Mouse (Mus musculus) cortical plate, adult 2 months (tissue): Measurements from ENCODE around the gene Cnn3. TPM values are rescaled to one million over a fixed set of nuclear protein-coding genes. Genes with fewer than 3 reads are reported as not detected.

ENCODE experiments used
- H3K27ac ChIP-seq: fragments of 200-500 bp; 2 replicates; pipeline ENCODE4 v1.5.1; 2012; ENCODE audit warnings: low read length, control low read depth, inconsistent platforms; ENCODE audit not compliant: insufficient read depth
- H3K4me1 ChIP-seq: fragments of 200-500 bp; 2 replicates; pipeline ENCODE4 v1.6.1; 2011; ENCODE audit warnings: low read length; ENCODE audit not compliant: control insufficient read depth, insufficient read depth
- H3K4me3 ChIP-seq: fragments of 200-500 bp; 2 replicates; pipeline ENCODE4 v1.5.1; 2011; ENCODE audit warnings: mild to moderate bottlenecking, low read length, control low read depth; ENCODE audit not compliant: insufficient read depth
- CTCF ChIP-seq: fragments of 200-500 bp; IDR thresholded peaks from 2 replicates; pipeline ENCODE4 v1.5.1; 2011; ENCODE audit warnings: mild to moderate bottlenecking, control low read depth, low read length; ENCODE audit not compliant: insufficient read depth; ENCODE audit errors: extremely low read depth
- POLR2A ChIP-seq: fragments of 200-500 bp; IDR thresholded peaks from 2 replicates; pipeline ENCODE4 v1.6.1; 2011; ENCODE audit warnings: mild to moderate bottlenecking, low read length, control low read depth; ENCODE audit not compliant: insufficient read depth; ENCODE audit errors: extremely low read depth
- polyA plus RNA-seq: library from polyadenylated mRNA; depleted of rRNA; stranded (reverse); fragments of >200 nt; gene quantifications from 2 replicates; pipeline ENCODE4 v1.2.3, GENCODE M21; 2012

Cnn3 gene
- polyA plus RNA-seq, 1 experiment = 130 TPM

DNA sequence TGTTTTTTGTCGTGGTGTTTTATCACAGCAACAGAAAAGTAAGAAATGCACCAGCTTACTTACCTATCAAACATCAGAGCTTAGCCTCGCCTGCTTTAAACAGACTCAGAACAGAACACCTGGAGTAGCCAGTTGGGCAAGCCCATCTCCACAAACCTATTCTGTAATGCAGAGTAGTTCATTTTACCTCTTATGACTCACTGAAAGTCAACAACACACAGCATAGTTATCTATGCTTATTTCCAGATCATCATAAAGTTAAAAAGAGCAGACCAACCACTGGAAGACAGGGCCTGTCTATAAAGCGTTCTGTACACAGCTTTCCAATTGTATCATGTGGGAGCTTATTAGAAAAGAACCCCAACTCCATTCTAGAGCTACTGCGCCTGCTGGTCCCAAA lies 24.9 kb upstream of the Cnn3 start:
- Histone ChIP-seq H3K27ac (no peak overlapping the region), H3K4me3 (no peak overlapping the region), H3K4me1 (no peaks in the 10 kb centered on the region)
- TF ChIP-seq POLR2A (no peak), CTCF (no peak)

DNA sequence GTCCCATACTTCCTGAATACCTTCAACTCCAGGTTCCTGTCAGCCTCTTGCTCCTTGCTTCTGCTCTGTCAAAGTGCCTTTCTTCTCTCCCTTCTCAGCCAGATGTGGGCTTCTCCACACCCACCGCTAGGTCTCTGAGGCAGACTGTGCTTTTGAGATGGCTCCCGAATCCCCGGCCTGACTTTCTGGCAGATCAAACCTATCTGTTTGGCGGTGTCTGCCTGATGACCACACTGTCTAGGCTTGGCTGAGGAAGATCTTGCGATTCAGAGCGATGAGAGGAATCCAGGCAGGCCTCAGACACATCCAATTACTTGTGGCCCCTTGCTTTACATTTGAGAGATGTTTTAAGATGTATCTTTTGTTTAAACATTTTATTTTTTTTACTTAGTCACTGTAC lies 24.2 kb upstream of the Cnn3 start:
- no peak overlapping the region for H3K27ac ChIP-seq
- TF ChIP-seq CTCF (no peak), POLR2A (no peak)

DNA sequence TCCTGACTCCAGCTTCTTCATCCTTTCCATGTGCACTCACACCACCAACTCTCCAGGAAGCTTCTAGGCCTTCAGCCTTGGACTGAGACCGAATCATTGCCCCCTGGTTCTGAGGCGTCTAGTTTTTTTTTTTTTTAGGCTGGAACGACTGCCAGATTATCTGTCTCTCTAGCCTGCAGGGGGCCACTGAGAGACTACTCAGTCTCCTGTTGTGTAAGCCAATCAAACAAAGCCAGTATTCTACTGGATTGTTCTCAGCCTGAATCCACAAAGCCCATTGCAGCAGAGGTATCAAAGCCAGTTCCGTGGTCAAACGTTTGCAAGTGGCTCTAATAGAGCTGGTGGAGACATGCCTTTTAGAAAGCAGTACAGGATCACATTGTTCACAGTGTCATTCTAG lies 22.8 kb upstream of the Cnn3 start:
- no peaks in the 10 kb centered on the region for H3K4me1 ChIP-seq
- H3K4me3 ChIP-seq = no peak overlapping the region
- H3K27ac ChIP-seq = no peak overlapping the region
- no peak for TF ChIP-seq POLR2A
- TF ChIP-seq CTCF = no peak

More for the DNA sequence above, 24.2 kb upstream of the Cnn3 start:
- H3K4me3 ChIP-seq = no peak overlapping the region
- no peaks in the 10 kb centered on the region for H3K4me1 ChIP-seq

DNA sequence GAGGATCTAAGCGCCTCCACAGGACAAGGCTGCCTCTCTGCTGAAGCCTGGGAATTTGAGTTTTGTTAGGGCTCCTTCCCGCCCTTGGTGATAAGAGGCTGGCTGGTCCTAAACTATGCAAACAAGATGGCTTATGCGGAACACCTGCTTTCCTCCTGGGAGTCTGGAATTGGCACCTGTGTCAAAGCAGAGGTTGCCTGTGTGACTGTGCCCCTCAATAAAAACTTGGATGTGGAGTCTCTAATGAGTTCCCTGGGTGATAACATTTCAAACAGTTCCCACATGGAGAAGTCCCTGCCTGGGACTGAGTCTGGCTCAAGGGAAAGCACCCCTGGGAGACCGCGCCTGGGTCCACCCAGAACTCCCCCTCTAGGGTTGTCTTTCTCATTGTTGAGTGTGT lies 21.2 kb upstream of the Cnn3 start:
- H3K4me3 ChIP-seq = no peak overlapping the region
- H3K27ac ChIP-seq = no peak overlapping the region
- TF ChIP-seq CTCF (no peak), POLR2A (no peak)
- H3K4me1 ChIP-seq = no peaks in the 10 kb centered on the region

DNA sequence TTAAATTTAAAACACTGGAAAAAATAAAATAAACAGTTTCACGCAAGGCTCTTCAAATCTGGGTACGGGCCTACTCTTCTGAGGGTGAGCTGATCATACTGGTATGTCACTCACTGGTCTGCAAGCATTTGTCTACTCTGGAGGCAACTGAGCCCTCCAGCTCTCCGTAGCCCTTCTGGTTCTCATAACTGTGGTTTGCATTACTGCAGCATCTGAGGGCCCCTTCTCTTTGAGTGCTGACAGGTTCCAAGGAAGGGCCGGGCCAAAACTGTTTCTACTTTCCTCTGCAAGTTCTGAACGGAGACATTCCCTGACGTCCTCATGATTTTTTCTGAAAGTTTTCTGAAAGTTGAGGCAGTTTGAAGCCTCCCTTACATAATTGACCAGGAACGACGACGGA lies 18.9 kb upstream of the Cnn3 start:
- TF ChIP-seq CTCF (no peak), POLR2A (no peak)
- H3K4me3 ChIP-seq = no peak overlapping the region
- H3K4me1 ChIP-seq = no peaks in the 10 kb centered on the region
- H3K27ac ChIP-seq = no peak overlapping the region

DNA sequence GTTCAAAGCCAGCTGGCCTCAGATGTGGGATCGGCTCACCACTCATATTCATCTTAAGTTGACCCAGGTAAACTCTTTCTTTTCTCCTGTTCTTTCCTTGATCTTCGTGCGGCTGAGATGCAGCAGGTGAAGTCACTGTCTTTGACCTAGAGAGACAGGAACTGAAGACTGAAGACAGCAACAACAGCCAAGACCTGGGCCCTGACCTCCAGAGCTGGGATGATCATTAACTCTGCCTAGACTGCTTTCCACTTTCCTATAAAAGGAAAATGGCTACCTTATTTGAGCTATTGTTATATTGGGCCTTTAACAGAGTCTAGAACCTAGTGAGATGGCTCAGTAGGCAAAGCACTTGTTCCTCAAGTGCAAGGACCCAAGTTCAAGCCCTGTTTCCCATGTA lies 17.9 kb upstream of the Cnn3 start:
- Histone ChIP-seq H3K4me1 (no peaks in the 10 kb centered on the region), H3K4me3 (no peak overlapping the region), H3K27ac (no peak overlapping the region)
- no peak for TF ChIP-seq CTCF
- no peak for TF ChIP-seq POLR2A

DNA sequence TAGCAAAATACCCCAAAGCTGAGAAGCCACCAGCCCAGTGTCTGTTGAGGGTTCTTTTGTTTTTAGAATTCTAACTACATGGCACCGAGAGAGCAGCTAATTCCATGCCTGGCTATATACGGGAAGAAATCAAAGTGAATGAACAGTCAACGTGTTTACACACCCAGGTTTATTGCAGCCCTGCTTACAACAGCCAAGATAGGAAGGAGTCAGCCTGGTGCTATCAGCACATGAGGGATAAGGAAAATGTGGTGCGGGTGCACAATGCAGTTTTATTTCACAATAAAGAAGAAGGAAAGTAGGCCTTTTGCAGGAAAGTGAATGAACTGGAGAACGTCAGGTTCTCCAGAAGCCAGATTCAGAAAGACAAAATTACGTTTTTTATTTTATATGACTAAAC lies 14.8 kb upstream of the Cnn3 start:
- Histone ChIP-seq H3K27ac (no peak overlapping the region), H3K4me1 (no peaks in the 10 kb centered on the region), H3K4me3 (no peak overlapping the region)
- TF ChIP-seq CTCF (no peak), POLR2A (no peak)

DNA sequence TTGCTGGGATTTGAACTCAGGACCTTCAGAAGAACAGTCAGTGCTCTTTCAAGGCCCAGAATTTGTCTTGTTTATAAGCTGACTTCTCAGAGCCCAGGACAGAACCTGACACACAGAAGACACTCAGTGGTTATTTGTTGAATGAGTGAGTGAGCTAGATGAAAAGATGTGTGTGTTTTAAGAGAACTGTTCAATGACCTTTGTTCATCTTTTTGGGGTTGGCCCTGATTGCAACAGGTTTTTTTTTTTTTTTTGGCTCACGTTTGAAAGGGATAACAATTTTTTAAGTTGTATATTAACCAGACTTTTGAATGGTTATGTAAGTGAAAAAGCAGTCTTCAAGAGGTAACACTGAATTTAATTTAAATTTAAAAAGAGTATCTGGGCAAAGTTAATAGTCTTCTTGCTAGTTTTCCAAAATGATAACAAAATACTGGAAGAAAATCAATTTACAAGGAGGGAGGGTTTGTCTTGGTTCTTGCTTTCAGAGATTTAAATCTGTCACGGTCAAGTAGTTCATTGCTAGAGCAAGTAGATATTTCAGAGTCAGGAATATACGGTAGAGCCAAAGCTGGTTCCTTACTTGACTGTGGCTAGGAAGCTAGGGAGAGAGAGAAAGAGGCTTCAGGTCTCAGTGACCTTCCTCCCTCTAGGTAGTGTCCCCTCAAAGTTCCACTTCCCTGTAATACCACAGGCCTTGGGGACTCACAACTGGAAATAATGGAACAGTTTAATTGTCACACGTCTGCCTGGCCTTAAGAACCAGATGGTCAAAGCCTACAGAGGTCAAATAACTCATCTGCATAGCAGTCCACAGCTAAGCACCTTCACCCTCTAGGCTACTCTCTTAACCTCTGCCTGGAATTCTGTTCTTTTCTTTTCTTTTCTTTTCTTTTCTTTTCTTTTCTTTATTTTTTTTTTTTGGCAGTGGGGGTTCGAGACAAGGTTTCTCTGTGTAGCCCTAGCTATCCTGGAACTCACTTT lies 9.8 kb upstream of the Cnn3 start:
- TF ChIP-seq POLR2A = no peak
- no peak for TF ChIP-seq CTCF
- H3K4me3 ChIP-seq = no peak overlapping the region
- H3K27ac ChIP-seq = no peak overlapping the region
- H3K4me1 ChIP-seq = no peaks in the 10 kb centered on the region

DNA sequence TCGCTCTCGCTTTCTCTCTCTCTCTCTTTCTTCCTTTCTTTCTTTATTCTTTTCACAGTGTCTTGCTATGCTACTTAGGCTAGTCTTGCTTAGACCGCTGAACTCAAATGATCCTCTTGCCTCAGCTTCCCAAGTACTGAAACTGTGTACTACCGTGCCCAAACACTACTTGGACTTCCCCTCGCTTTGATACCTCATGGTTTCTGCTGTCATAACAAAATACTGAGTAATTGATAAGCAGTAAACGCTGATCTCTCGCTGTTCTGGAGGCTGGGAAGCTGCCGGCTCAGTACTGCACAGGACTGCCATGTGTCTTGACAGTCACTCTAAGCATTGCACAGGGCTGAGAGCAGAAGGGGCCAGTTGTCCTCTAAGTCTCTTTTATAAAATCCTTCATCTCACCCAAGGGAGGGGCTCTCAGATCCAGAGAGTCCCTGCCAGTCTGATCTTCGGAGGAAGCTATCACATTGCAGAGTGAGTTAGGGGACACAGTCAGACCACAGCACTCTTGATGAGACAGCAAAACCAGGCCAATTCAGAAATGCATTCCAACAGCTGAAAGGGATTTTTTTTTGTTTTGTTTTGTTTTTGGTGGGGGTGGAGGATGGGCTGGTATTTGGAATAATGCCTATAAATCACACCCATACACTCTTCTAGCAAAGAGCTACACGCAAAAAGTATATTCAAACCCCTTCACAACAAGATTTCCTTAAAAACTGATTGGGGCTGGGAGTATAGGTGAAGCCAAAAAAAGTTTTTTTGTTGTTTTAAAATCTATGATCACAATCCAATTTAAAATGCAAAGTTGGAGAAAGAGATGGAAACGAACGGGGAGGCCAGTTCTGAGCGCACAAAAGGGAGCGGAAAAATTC lies 8.7 kb upstream of the Cnn3 start:
- H3K27ac ChIP-seq = no peak overlapping the region

More for the DNA sequence above, 8.7 kb upstream of the Cnn3 start:
- TF ChIP-seq CTCF (no peak), POLR2A (no peak)
- no peaks in the 10 kb centered on the region for H3K4me1 ChIP-seq
- H3K4me3 ChIP-seq = no peak overlapping the region
